Mouse (Mus musculus) G1E (cell line): Measurements from ENCODE around the gene Lurap1l.

ENCODE experiments used
- CTCF ChIP-seq: IDR thresholded peaks from 2 replicates; pipeline ENCODE4 v1.5.1; 2012; ENCODE audit warnings: low read depth, low read length, inconsistent platforms, mixed read lengths
- TAL1 ChIP-seq: conservative IDR thresholded peaks from 2 replicates; pipeline ENCODE4 v1.6.1; 2012; ENCODE audit warnings: low read depth, low read length, inconsistent platforms, mixed read lengths

GRCm38 (mm10) chr4:80910481-80910870 is at the start of gene Lurap1l:
- TF ChIP-seq CTCF (no peak), TAL1 (no peak)
